Mouse (Mus musculus): ENCODE data around the gene Ptprr. TPM values are rescaled to one million over a fixed set of nuclear protein-coding genes. Genes with fewer than 3 reads are reported as not detected.

Gene Ptprr
- total and polyA plus RNA-seq, 2 experiments from 2014 or later = 0.31 to 0.75 TPM

GRCm38 (mm10) chr10:116181235-116181634 lies 163.2 kb downstream of the Ptprr start:
- TF ChIP-seq EP300 (IDR thresholded peaks at IDR 0.05; ENCODE audit: low read depth) = no peak
- TF ChIP-seq CTCF (IDR thresholded peaks at IDR 0.05; ENCODE audit: low read depth) = no peak
- Histone ChIP-seq H3K27ac (ENCODE audit: low read depth) (no peak overlapping the region), H3K9ac (replicated peaks; ENCODE audit: low read depth, low read length) (no peak overlapping the region), H3K36me3 (replicated peaks; ENCODE audit: control insufficient read depth, insufficient read depth, low read length) (no peaks in the 10 kb centered on the region), H3K4me3 (ENCODE audit: low read depth, low read length) (no peak overlapping the region), H3K4me1 (ENCODE audit: control insufficient read depth, insufficient read depth) (peaks cover 6% of the 10 kb centered on the region; the same call in 1 of the 2 replicates), H3K9me3 (replicated peaks; ENCODE audit: control insufficient read depth, low read length) (no peaks in the 10 kb centered on the region), H3K4me2 (ENCODE audit: low read depth, low read length) (no peak overlapping the region), H3K27me3 (ENCODE audit: control insufficient read depth, insufficient read depth, low read length) (no peaks in the 10 kb centered on the region)
- ATAC-seq (ENCODE audit: insufficient read depth, low read depth) (no peak), DNase-seq (ENCODE audit: low spot score) (no peak)
- WGBS = 75% methylated on average over 5 of the region's 5 CpGs

GRCm38 (mm10) chr10:116182221-116182620 lies 164.2 kb downstream of the Ptprr start:
- TF ChIP-seq EP300 (IDR thresholded peaks at IDR 0.05; ENCODE audit: low read depth) = no peak
- no peak for TF ChIP-seq CTCF (IDR thresholded peaks at IDR 0.05; ENCODE audit: low read depth)
- no peak for ATAC-seq (ENCODE audit: insufficient read depth, low read depth)
- no peaks in the 10 kb centered on the region for H3K9me3 ChIP-seq (replicated peaks; ENCODE audit: control insufficient read depth, low read length)
- no peak overlapping the region for H3K4me3 ChIP-seq (ENCODE audit: low read depth, low read length)
- peaks cover 4% of the 10 kb centered on the region; the same call in 1 of the 2 replicates for H3K4me1 ChIP-seq (ENCODE audit: control insufficient read depth, insufficient read depth)
- H3K9ac ChIP-seq (replicated peaks; ENCODE audit: low read depth, low read length) = no peak overlapping the region
- no peak overlapping the region for H3K27ac ChIP-seq (ENCODE audit: low read depth)
- no peak for DNase-seq (ENCODE audit: low spot score)
- no peaks in the 10 kb centered on the region for H3K27me3 ChIP-seq (ENCODE audit: control insufficient read depth, insufficient read depth, low read length)
- WGBS = 75% methylated on average over 5 of the region's 5 CpGs
- no peaks in the 10 kb centered on the region for H3K36me3 ChIP-seq (replicated peaks; ENCODE audit: control insufficient read depth, insufficient read depth, low read length)
- H3K4me2 ChIP-seq (ENCODE audit: low read depth, low read length) = no peak overlapping the region

GRCm38 (mm10) chr10:116183258-116183657 lies 165.2 kb downstream of the Ptprr start:
- Histone ChIP-seq H3K4me3 (ENCODE audit: low read depth, low read length) (no peak overlapping the region), H3K9ac (replicated peaks; ENCODE audit: low read depth, low read length) (no peak overlapping the region), H3K4me1 (ENCODE audit: control insufficient read depth, insufficient read depth) (no peaks in the 10 kb centered on the region), H3K4me2 (ENCODE audit: low read depth, low read length) (no peak overlapping the region), H3K9me3 (replicated peaks; ENCODE audit: control insufficient read depth, low read length) (no peaks in the 10 kb centered on the region), H3K36me3 (replicated peaks; ENCODE audit: control insufficient read depth, insufficient read depth, low read length) (no peaks in the 10 kb centered on the region), H3K27me3 (ENCODE audit: control insufficient read depth, insufficient read depth, low read length) (no peaks in the 10 kb centered on the region), H3K27ac (ENCODE audit: low read depth) (no peak overlapping the region)
- 37% methylated on average over 3 of the region's 3 CpGs for WGBS
- TF ChIP-seq CTCF (IDR thresholded peaks at IDR 0.05; ENCODE audit: low read depth) = no peak
- no peak for TF ChIP-seq EP300 (IDR thresholded peaks at IDR 0.05; ENCODE audit: low read depth)
- DNase-seq (ENCODE audit: low spot score) = no peak
- no peak for ATAC-seq (ENCODE audit: insufficient read depth, low read depth)

- 66% methylated on average over 2 of the region's 2 CpGs for WGBS
Observed at GRCm38 (mm10) chr10:116191724-116192123, 173.7 kb downstream of the Ptprr start.

GRCm38 (mm10) chr10:116192293-116192692 lies 174.3 kb downstream of the Ptprr start:
- ATAC-seq (ENCODE audit: insufficient read depth, low read depth) (no peak), DNase-seq (ENCODE audit: low spot score) (no peak)
- no peak overlapping the region for H3K27ac ChIP-seq (ENCODE audit: low read depth)
- H3K9me3 ChIP-seq (replicated peaks; ENCODE audit: control insufficient read depth, low read length) = no peaks in the 10 kb centered on the region
- no peaks in the 10 kb centered on the region for H3K27me3 ChIP-seq (ENCODE audit: control insufficient read depth, insufficient read depth, low read length)
- H3K9ac ChIP-seq (replicated peaks; ENCODE audit: low read depth, low read length) = no peak overlapping the region
- WGBS = 76% methylated on average over 8 of the region's 8 CpGs
- H3K4me3 ChIP-seq (ENCODE audit: low read depth, low read length) = no peak overlapping the region
- H3K4me2 ChIP-seq (ENCODE audit: low read depth, low read length) = no peak overlapping the region
- H3K36me3 ChIP-seq (replicated peaks; ENCODE audit: control insufficient read depth, insufficient read depth, low read length) = no peaks in the 10 kb centered on the region
- 0 out of 2 replicates have a peak, but pooled peaks cover 6% of the 10 kb centered on the region for H3K4me1 ChIP-seq (ENCODE audit: control insufficient read depth, insufficient read depth)
- TF ChIP-seq CTCF (IDR thresholded peaks at IDR 0.05; ENCODE audit: low read depth) (no peak), EP300 (IDR thresholded peaks at IDR 0.05; ENCODE audit: low read depth) (no peak)

More at GRCm38 (mm10) chr10:116191724-116192123, 173.7 kb downstream of the Ptprr start:
- ATAC-seq (ENCODE audit: insufficient read depth, low read depth) = no peak
- H3K4me3 ChIP-seq (ENCODE audit: low read depth, low read length) = no peak overlapping the region
- H3K4me1 ChIP-seq (ENCODE audit: control insufficient read depth, insufficient read depth) = 0 out of 2 replicates have a peak, but pooled peaks cover 6% of the 10 kb centered on the region
- TF ChIP-seq EP300 (IDR thresholded peaks at IDR 0.05; ENCODE audit: low read depth) = no peak
- no peak for TF ChIP-seq CTCF (IDR thresholded peaks at IDR 0.05; ENCODE audit: low read depth)
- H3K9ac ChIP-seq (replicated peaks; ENCODE audit: low read depth, low read length) = no peak overlapping the region
- DNase-seq (ENCODE audit: low spot score) = no peak
- H3K27ac ChIP-seq (ENCODE audit: low read depth) = no peak overlapping the region
- H3K36me3 ChIP-seq (replicated peaks; ENCODE audit: control insufficient read depth, insufficient read depth, low read length) = no peaks in the 10 kb centered on the region
- H3K27me3 ChIP-seq (ENCODE audit: control insufficient read depth, insufficient read depth, low read length) = no peaks in the 10 kb centered on the region
- no peak overlapping the region for H3K4me2 ChIP-seq (ENCODE audit: low read depth, low read length)
- no peaks in the 10 kb centered on the region for H3K9me3 ChIP-seq (replicated peaks; ENCODE audit: control insufficient read depth, low read length)

- no peaks in the 10 kb centered on the region for H3K36me3 ChIP-seq (replicated peaks; ENCODE audit: control insufficient read depth, insufficient read depth, low read length)
- ATAC-seq (ENCODE audit: insufficient read depth, low read depth) = no peak
- H3K4me3 ChIP-seq (ENCODE audit: low read depth, low read length) = no peak overlapping the region
- no peak overlapping the region for H3K27ac ChIP-seq (ENCODE audit: low read depth)
- WGBS = 64% methylated on average over 8 of the region's 8 CpGs
- H3K4me1 ChIP-seq (ENCODE audit: control insufficient read depth, insufficient read depth) = 0 out of 2 replicates have a peak, but pooled peaks cover 6% of the 10 kb centered on the region
- H3K4me2 ChIP-seq (ENCODE audit: low read depth, low read length) = no peak overlapping the region
- no peaks in the 10 kb centered on the region for H3K27me3 ChIP-seq (ENCODE audit: control insufficient read depth, insufficient read depth, low read length)
- no peak overlapping the region for H3K9ac ChIP-seq (replicated peaks; ENCODE audit: low read depth, low read length)
- no peak for TF ChIP-seq CTCF (IDR thresholded peaks at IDR 0.05; ENCODE audit: low read depth)
- TF ChIP-seq EP300 (IDR thresholded peaks at IDR 0.05; ENCODE audit: low read depth) = no peak
- no peak for DNase-seq (ENCODE audit: low spot score)
- H3K9me3 ChIP-seq (replicated peaks; ENCODE audit: control insufficient read depth, low read length) = no peaks in the 10 kb centered on the region
Observed at GRCm38 (mm10) chr10:116194409-116194808, 176.4 kb downstream of the Ptprr start.

Data from heart, postnatal 0 days (tissue).